Mouse (Mus musculus) liver, postnatal 0 days (tissue): ENCODE results near the gene Tspan15.

ENCODE experiments used
- CTCF ChIP-seq: sonication (generic); IDR thresholded peaks from 2 replicates; pipeline ENCODE4 v1.5.1; 2016; ENCODE audit warnings: antibody characterized with exemption, low read depth
- EP300 ChIP-seq: IDR thresholded peaks from 2 replicates; pipeline ENCODE4 v1.6.1; 2016; ENCODE audit warnings: antibody characterized with exemption, low read depth, mild to moderate bottlenecking

- TF ChIP-seq CTCF (no peak), EP300 (no peak)
These were observed 5.2 kb downstream of the Tspan15 start for GRCm38 (mm10) chr10:62225839-62226238.
